In the genomic region with DNA sequence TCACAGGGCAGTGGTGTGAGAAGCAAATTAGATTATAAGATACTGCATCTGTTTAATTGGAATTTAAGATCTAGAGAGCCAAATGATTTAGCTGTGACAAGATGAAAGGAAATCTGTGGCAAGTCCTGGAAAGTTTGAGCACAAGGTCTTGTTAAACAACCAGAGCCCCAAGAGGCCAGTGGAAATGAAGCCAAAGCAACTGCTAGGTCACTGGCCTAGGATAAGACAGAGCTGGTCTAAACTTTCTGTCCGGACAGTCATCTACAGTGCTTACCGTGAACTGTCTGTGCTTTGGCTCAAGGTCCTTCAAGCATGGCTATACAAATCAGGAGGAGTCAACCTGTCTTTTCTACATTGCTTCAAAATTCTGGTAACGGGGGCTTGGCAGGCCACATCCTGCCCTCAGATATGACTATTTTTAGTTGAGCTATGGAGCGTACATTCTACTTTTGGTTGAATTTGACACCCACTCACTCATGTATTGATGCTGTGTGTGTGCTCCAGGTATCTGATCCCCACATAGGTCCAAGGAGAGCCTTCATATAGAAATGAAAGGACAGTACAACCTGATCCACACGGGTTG, we compare ENCODE assay signal across 15 mouse cellular contexts.
DNase-seq lines count a peak whose midpoint lies in the region; ATAC-seq and TF ChIP-seq lines count a peak whose summit lies in the region.
"Had no signal": no experiment of that assay in that cellular context is flagged by ENCODE, and none has a peak within 500 bp of the region (broad histone marks: within the 10 kb centered on the region; RNA-seq: fewer than 3 reads in every experiment).

No protein-coding gene starts in this region.

- no peaks in the 10 kb centered on the region for H3K4me1 ChIP-seq in liver, adult 2 months (ENCODE audit: control insufficient read depth, insufficient read depth, low read length)
- no peaks in the 10 kb centered on the region for H3K4me1 ChIP-seq in liver, embryonic 11.5 days (replicated peaks; ENCODE audit: control insufficient read depth, insufficient read depth, low read length)
- peaks cover 5% of the 10 kb centered on the region for H3K4me1 ChIP-seq in midbrain, embryonic 13.5 days (replicated peaks)
- H3K4me1 ChIP-seq: embryonic facial prominence, embryonic 15.5 days; liver, embryonic 13.5 days had no signal

- no peak for TF ChIP-seq CTCF in liver, adult 2 months (IDR thresholded peaks at IDR 0.05; ENCODE audit: low read depth, low read length)

- no peak for TF ChIP-seq POLR2A in liver, adult 2 months (IDR thresholded peaks at IDR 0.05; ENCODE audit: extremely low read depth, insufficient read depth, low read length)

- H3K9me3 ChIP-seq in liver, embryonic 11.5 days (ENCODE audit: control insufficient read depth, low read length) = no peaks in the 10 kb centered on the region
- H3K9me3 ChIP-seq in midbrain, embryonic 13.5 days = no peaks in the 10 kb centered on the region
- H3K9me3 ChIP-seq: embryonic facial prominence, embryonic 15.5 days; heart, embryonic 15.5 days; hindbrain, embryonic 13.5 days; liver, embryonic 13.5 days had no signal

- H3K27me3 ChIP-seq in liver, adult 2 months (ENCODE audit: control insufficient read depth, insufficient read depth, low read length) = no peaks in the 10 kb centered on the region
- no peaks in the 10 kb centered on the region for H3K27me3 ChIP-seq in liver, embryonic 11.5 days (replicated peaks; ENCODE audit: control insufficient read depth, insufficient read depth, low read length)
- H3K27me3 ChIP-seq in midbrain, embryonic 13.5 days = no peaks in the 10 kb centered on the region
- H3K27me3 ChIP-seq: embryonic facial prominence, embryonic 15.5 days; heart, embryonic 15.5 days; hindbrain, embryonic 13.5 days; liver, embryonic 13.5 days had no signal

- H3K9ac ChIP-seq in liver, adult 2 months (ENCODE audit: low read depth, low read length) = no peak overlapping the region
- H3K9ac ChIP-seq in liver, embryonic 11.5 days (ENCODE audit: low read depth, low read length) = no peak overlapping the region
- no peak overlapping the region for H3K9ac ChIP-seq in midbrain, embryonic 13.5 days (replicated peaks)
- H3K9ac ChIP-seq: embryonic facial prominence, embryonic 15.5 days; heart, embryonic 15.5 days; hindbrain, embryonic 13.5 days; liver, embryonic 13.5 days had no signal

- no peak overlapping the region for H3K4me3 ChIP-seq in liver, adult 2 months (ENCODE audit: insufficient read depth, low read depth, low read length)
- no peak overlapping the region for H3K4me3 ChIP-seq in liver, embryonic 11.5 days (ENCODE audit: low read depth, low read length)
- H3K4me3 ChIP-seq in midbrain, embryonic 13.5 days (replicated peaks) = no peak overlapping the region
- H3K4me3 ChIP-seq: embryonic facial prominence, embryonic 15.5 days; heart, embryonic 15.5 days; hindbrain, embryonic 13.5 days; liver, embryonic 13.5 days had no signal

- ATAC-seq in liver, embryonic 11.5 days (replicated peaks; ENCODE audit: low FRiP score) = no peak
- ATAC-seq in activated CD4-positive, CD25-positive, alpha-beta regulatory T cell, adult 4 months = peak; percentile 65
- no peak for ATAC-seq in megakaryocyte progenitor cell, adult 5-6 weeks (replicated peaks; ENCODE audit: poor library complexity)
- ATAC-seq in midbrain, embryonic 13.5 days = no peak
- ATAC-seq: lung, postnatal 0 days had no signal

- no peak overlapping the region for H3K27ac ChIP-seq in liver, adult 2 months (replicated peaks; ENCODE audit: insufficient read depth, low read depth, low read length)
- no peak overlapping the region for H3K27ac ChIP-seq in liver, embryonic 11.5 days (ENCODE audit: low read depth, low read length)
- no peak overlapping the region for H3K27ac ChIP-seq in midbrain, embryonic 13.5 days
- H3K27ac ChIP-seq: embryonic facial prominence, embryonic 15.5 days; heart, embryonic 15.5 days; hindbrain, embryonic 13.5 days; liver, embryonic 13.5 days had no signal

- no peak overlapping the region for H3K4me2 ChIP-seq in liver, embryonic 11.5 days
- H3K4me2 ChIP-seq in midbrain, embryonic 13.5 days (replicated peaks) = no peak overlapping the region
- H3K4me2 ChIP-seq: embryonic facial prominence, embryonic 15.5 days; heart, embryonic 15.5 days; hindbrain, embryonic 13.5 days; liver, embryonic 13.5 days had no signal

- H3K79me2 ChIP-seq in liver, adult 2 months (ENCODE audit: control insufficient read depth, insufficient read depth, low read length) = no peaks in the 10 kb centered on the region

- WGBS in liver, adult 2 months = 86% methylated on average over 5 of the region's 5 CpGs
- WGBS in liver, embryonic 11.5 days = 77% methylated on average over 5 of the region's 5 CpGs
- 90% methylated on average over 5 of the region's 5 CpGs for WGBS in midbrain, embryonic 13.5 days

- DNase-seq in liver, adult 2 months (ENCODE audit: extremely low read depth, low read depth, low spot score) = peak; percentile 3
- DNase-seq in liver, embryonic 11.5 days (ENCODE audit: low spot score) = no peak
- peak; percentile 47 for DNase-seq in CD4-positive, CD25-positive, alpha-beta regulatory T cell, adult 2 months (ENCODE audit: low read depth, low spot score)
- peak; percentile 54 for DNase-seq in thymus, postnatal 0 days (ENCODE audit: low spot score)
- DNase-seq: cerebellum, adult 2 months; gastrocnemius, postnatal 36 days; kidney, adult 2 months; liver, embryonic 13.5 days had no signal

- no peaks in the 10 kb centered on the region for H3K36me3 ChIP-seq in liver, adult 2 months (ENCODE audit: control insufficient read depth, insufficient read depth, low read length)
- no peaks in the 10 kb centered on the region for H3K36me3 ChIP-seq in liver, embryonic 11.5 days (ENCODE audit: control insufficient read depth, insufficient read depth, low read length)
- H3K36me3 ChIP-seq in midbrain, embryonic 13.5 days = no peaks in the 10 kb centered on the region
- H3K36me3 ChIP-seq: embryonic facial prominence, embryonic 15.5 days; heart, embryonic 15.5 days; hindbrain, embryonic 13.5 days; liver, embryonic 13.5 days had no signal
